Comparison of ENCODE assay signal across 9 mouse cellular contexts in genomic region chr5:122379374-122380155, GRCm38 (mm10). TPM values are rescaled to one million over a fixed set of nuclear protein-coding genes. Genes with fewer than 3 reads are reported as not detected.
A peak's percentile ranks its signal among the peaks of the same experiment; 100 is the strongest.
DNase-seq lines count a peak whose midpoint lies in the region; ATAC-seq and TF ChIP-seq lines count a peak whose summit lies in the region.
"Had no signal": no experiment of that assay in that cellular context is flagged by ENCODE, and none has a peak within 500 bp of the region (broad histone marks: within the 10 kb centered on the region; RNA-seq: fewer than 3 reads in every experiment).

No protein-coding gene starts in this region.

- ATAC-seq in lung, embryonic 16.5 days (ENCODE audit: low read depth): peak; percentile 65

- H3K4me3 ChIP-seq in ES-E14 (ENCODE audit: insufficient read depth in 1 of 2, low read depth in 1 of 2, low read length in 2 of 2, poor library complexity in 1 of 2, severe bottlenecking in 1 of 2): no peak overlapping the region
- no peak overlapping the region for H3K4me3 ChIP-seq in forebrain, embryonic 10.5 days
- no peak overlapping the region for H3K4me3 ChIP-seq in hindbrain, embryonic 10.5 days
- H3K4me3 ChIP-seq in lung, embryonic 16.5 days (ENCODE audit: low read length): no peak overlapping the region
- H3K4me3 ChIP-seq: limb, embryonic 12.5 days had no signal

- no peaks in the 10 kb centered on the region for H3K27me3 ChIP-seq in forebrain, embryonic 10.5 days (ENCODE audit: poor library complexity, severe bottlenecking)
- no peaks in the 10 kb centered on the region for H3K27me3 ChIP-seq in hindbrain, embryonic 10.5 days (ENCODE audit: insufficient read depth, poor library complexity, severe bottlenecking)
- H3K27me3 ChIP-seq in lung, embryonic 16.5 days (ENCODE audit: control insufficient read depth, insufficient read depth, low read depth, low read length): no peaks in the 10 kb centered on the region
- H3K27me3 ChIP-seq: limb, embryonic 12.5 days had no signal

- H3K4me1 ChIP-seq in ES-E14 (ENCODE audit: control insufficient read depth in 2 of 2, insufficient read depth in 2 of 2, low read length in 2 of 2, poor library complexity in 1 of 2): peaks cover 0 to 6% of the 10 kb centered on the region in 2 experiments; a peak in 1 of 4 replicates
- no peaks in the 10 kb centered on the region for H3K4me1 ChIP-seq in forebrain, embryonic 10.5 days
- H3K4me1 ChIP-seq in hindbrain, embryonic 10.5 days (replicated peaks): no peaks in the 10 kb centered on the region
- no peaks in the 10 kb centered on the region for H3K4me1 ChIP-seq in lung, embryonic 16.5 days (replicated peaks; ENCODE audit: control insufficient read depth, insufficient read depth, low read length)
- H3K4me1 ChIP-seq: limb, embryonic 12.5 days had no signal

- H3K9ac ChIP-seq in ES-E14 (ENCODE audit: insufficient read depth, low read depth, low read length, poor library complexity, severe bottlenecking): no peak overlapping the region
- no peak overlapping the region for H3K9ac ChIP-seq in lung, embryonic 16.5 days (ENCODE audit: low read length)
- H3K9ac ChIP-seq: limb, embryonic 12.5 days had no signal

- peak; percentile 65 for DNase-seq in ES-E14 (ENCODE audit: low read depth, low spot score)
- DNase-seq in c-Kit-negative CD71-positive TER-119-positive erythroid progenitor cells, embryonic 14.5 days (ENCODE audit: low read depth, low spot score): peak; percentile 52
- DNase-seq in forebrain, embryonic 10.5 days (ENCODE audit: extremely low spot score, low spot score): peak; percentile 49
- DNase-seq in hindbrain, embryonic 10.5 days (ENCODE audit: low spot score): peak; percentile 74
- DNase-seq in layer of hippocampus, adult 9-10 months (ENCODE audit: low spot score): peak; percentile 83
- DNase-seq in retina, adult 2 months (ENCODE audit: low read depth, low spot score): peak; percentile 62
- DNase-seq in thymus, postnatal 10 days (ENCODE audit: low spot score in 2 of 2): peak; percentile 41 to 79

- no peaks in the 10 kb centered on the region for H3K9me3 ChIP-seq in ES-E14 (ENCODE audit: control insufficient read depth, insufficient read depth, low read depth, low read length)
- no peaks in the 10 kb centered on the region for H3K9me3 ChIP-seq in forebrain, embryonic 10.5 days
- H3K9me3 ChIP-seq in hindbrain, embryonic 10.5 days: no peaks in the 10 kb centered on the region
- H3K9me3 ChIP-seq in lung, embryonic 16.5 days (ENCODE audit: control insufficient read depth, low read length): no peaks in the 10 kb centered on the region
- H3K9me3 ChIP-seq: limb, embryonic 12.5 days had no signal

- in situ Hi-C loops in ES-E14 (cut with MboI; ENCODE audit: low sequenced_read_pairs in 2 of 2, unreplicated experiment in 2 of 2): no loop called here

- no peak overlapping the region for H3K4me2 ChIP-seq in lung, embryonic 16.5 days (ENCODE audit: low read depth, low read length)
- H3K4me2 ChIP-seq: limb, embryonic 12.5 days had no signal

- H3K36me3 ChIP-seq in ES-E14 (ENCODE audit: control insufficient read depth, insufficient read depth, low read length, poor library complexity, severe bottlenecking): peaks cover 34% of the 10 kb centered on the region
- H3K36me3 ChIP-seq in forebrain, embryonic 10.5 days (replicated peaks): peaks cover 78% of the 10 kb centered on the region
- H3K36me3 ChIP-seq in hindbrain, embryonic 10.5 days: peaks cover 77% of the 10 kb centered on the region
- peaks cover 23% of the 10 kb centered on the region for H3K36me3 ChIP-seq in lung, embryonic 16.5 days (ENCODE audit: control insufficient read depth, insufficient read depth, low read length)

- H3K27ac ChIP-seq in ES-E14 (ENCODE audit: insufficient read depth, low read depth, low read length, poor library complexity, severe bottlenecking): no peak overlapping the region
- H3K27ac ChIP-seq in forebrain, embryonic 10.5 days: no peak overlapping the region
- no peak overlapping the region for H3K27ac ChIP-seq in hindbrain, embryonic 10.5 days
- H3K27ac ChIP-seq in lung, embryonic 16.5 days (ENCODE audit: low read length): no peak overlapping the region
- H3K27ac ChIP-seq: limb, embryonic 12.5 days had no signal

- 66% methylated on average over 11 of the region's 11 CpGs for WGBS in forebrain, embryonic 10.5 days
- 60% methylated on average over 11 of the region's 11 CpGs for WGBS in hindbrain, embryonic 10.5 days
- WGBS in lung, embryonic 16.5 days: 45% methylated on average over 11 of the region's 11 CpGs

TF ChIP-seq in ES-E14, 5 proteins besides CTCF, POLR2A, EP300 and RAD21:
- TF ChIP-seq ZNF384 (IDR thresholded peaks at IDR 0.05; ENCODE audit: low read depth, low read length) (0 out of 2 replicates have a peak, but pooled peaks have one; percentile 6), CHD2 (IDR thresholded peaks at IDR 0.05; ENCODE audit: low read depth, low read length) (no peak), HCFC1 (IDR thresholded peaks at IDR 0.05; ENCODE audit: borderline replicate concordance, insufficient read depth, low read length) (no peak), MAFK (IDR thresholded peaks at IDR 0.05; ENCODE audit: insufficient read depth, low read depth, low read length) (no peak), ZC3H11A (IDR thresholded peaks at IDR 0.05; ENCODE audit: borderline replicate concordance, low read depth, low read length) (no peak)

RNA-seq across cellular contexts. Expression of gene Fam216a, which starts 7.4 kb away (rescaled TPM):
- total RNA-seq in ES-E14 (2012; rRNA removed): 20.0 and 32.7 TPM in 2 replicates
- polyA plus RNA-seq in forebrain, embryonic 10.5 days (2016; fragmentation: Nextera tagmentation; extraction: Ambion mirVana): 86.1 and 90.1 TPM in 2 replicates
- 90.4 and 109 TPM in 2 replicates for polyA plus RNA-seq in hindbrain, embryonic 10.5 days (2016; fragmentation: Nextera tagmentation; extraction: Ambion mirVana)
- 65.2 and 66.5 TPM in 2 replicates for polyA plus RNA-seq in lung, embryonic 16.5 days (2015; fragmentation: Nextera tagmentation; extraction: Ambion mirVana)

RNA-seq across cellular contexts. Expression of gene Gpn3, which starts 7.9 kb away (rescaled TPM):
- 101 and 105 TPM in 2 replicates for total RNA-seq in ES-E14 (2012; rRNA removed)
- polyA plus RNA-seq in forebrain, embryonic 10.5 days (2016; fragmentation: Nextera tagmentation; extraction: Ambion mirVana): 84.6 and 92.9 TPM in 2 replicates
- polyA plus RNA-seq in hindbrain, embryonic 10.5 days (2016; fragmentation: Nextera tagmentation; extraction: Ambion mirVana): 67.7 and 78.8 TPM in 2 replicates
- 76.2 and 76.8 TPM in 2 replicates for polyA plus RNA-seq in lung, embryonic 16.5 days (2015; fragmentation: Nextera tagmentation; extraction: Ambion mirVana)

RNA-seq across cellular contexts. Expression of gene Arpc3, which starts 12.1 kb away (rescaled TPM):
- 135 and 165 TPM in 2 replicates for total RNA-seq in ES-E14 (2012; rRNA removed)
- 91.9 and 98.7 TPM in 2 replicates for polyA plus RNA-seq in forebrain, embryonic 10.5 days (2016; fragmentation: Nextera tagmentation; extraction: Ambion mirVana)
- polyA plus RNA-seq in hindbrain, embryonic 10.5 days (2016; fragmentation: Nextera tagmentation; extraction: Ambion mirVana): 90.2 and 97.9 TPM in 2 replicates
- polyA plus RNA-seq in lung, embryonic 16.5 days (2015; fragmentation: Nextera tagmentation; extraction: Ambion mirVana): 158 and 162 TPM in 2 replicates

RNA-seq across cellular contexts. Expression of gene Vps29, which starts 25.4 kb away (rescaled TPM):
- total RNA-seq in ES-E14 (2012; rRNA removed): 101 and 135 TPM in 2 replicates
- 187 and 195 TPM in 2 replicates for polyA plus RNA-seq in forebrain, embryonic 10.5 days (2016; fragmentation: Nextera tagmentation; extraction: Ambion mirVana)
- polyA plus RNA-seq in hindbrain, embryonic 10.5 days (2016; fragmentation: Nextera tagmentation; extraction: Ambion mirVana): 211 and 225 TPM in 2 replicates
- 210 and 225 TPM in 2 replicates for polyA plus RNA-seq in lung, embryonic 16.5 days (2015; fragmentation: Nextera tagmentation; extraction: Ambion mirVana)

RNA-seq across cellular contexts. Expression of gene Rad9b, which starts 25.5 kb away (rescaled TPM):
- total RNA-seq in ES-E14 (2012; rRNA removed): 20.5 and 23.9 TPM in 2 replicates
- polyA plus RNA-seq in forebrain, embryonic 10.5 days (2016; fragmentation: Nextera tagmentation; extraction: Ambion mirVana): 10.7 and 11.0 TPM in 2 replicates
- polyA plus RNA-seq in hindbrain, embryonic 10.5 days (2016; fragmentation: Nextera tagmentation; extraction: Ambion mirVana): 8.1 and 9.7 TPM in 2 replicates
- 10.2 and 11.4 TPM in 2 replicates for polyA plus RNA-seq in lung, embryonic 16.5 days (2015; fragmentation: Nextera tagmentation; extraction: Ambion mirVana)
